Comparison of ENCODE assay signal across 8 mouse cellular contexts in the genomic region with DNA sequence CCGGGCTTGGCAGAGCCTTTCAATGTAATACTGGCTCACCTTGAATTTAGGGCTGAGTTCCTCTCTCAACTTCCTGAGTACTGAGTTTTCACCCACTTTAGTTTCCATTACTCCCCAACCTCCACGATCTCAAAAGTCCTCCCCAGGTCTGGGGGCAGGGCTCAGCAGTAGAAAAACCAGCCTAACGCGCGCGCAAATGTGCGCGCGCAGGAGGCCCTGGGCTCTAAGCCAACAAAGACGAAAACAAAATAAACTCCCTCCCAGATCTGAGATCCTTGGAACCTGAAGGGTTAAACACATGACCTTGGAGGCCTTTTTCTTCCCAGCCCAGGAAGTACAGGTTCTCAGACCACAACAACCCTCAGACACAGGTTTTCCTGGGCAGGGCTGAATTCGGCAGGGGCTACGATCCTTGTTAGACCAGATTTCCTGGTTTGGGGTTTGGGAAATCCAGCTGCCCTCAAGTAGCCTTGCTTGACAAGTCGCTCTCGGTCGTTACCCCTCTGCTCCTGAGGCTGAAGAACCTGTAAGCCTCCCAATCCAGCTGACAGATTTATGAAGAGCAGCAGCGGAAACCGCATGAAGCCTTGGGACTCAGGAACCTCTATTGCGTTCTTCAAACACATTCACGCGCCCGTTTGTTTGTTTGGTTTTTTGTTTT. TPM values are rescaled to one million over a fixed set of nuclear protein-coding genes. Genes with fewer than 3 reads are reported as not detected.
DNase-seq lines count a peak whose midpoint lies in the region; ATAC-seq lines count a peak whose summit lies in the region.

No protein-coding gene starts in this region.

- peak overlapping the region; percentile 89 for H3K27ac ChIP-seq in lung, embryonic 16.5 days (ENCODE audit: low read length)
- no peak overlapping the region for H3K27ac ChIP-seq in midbrain, embryonic 10.5 days (replicated peaks)

- peak; percentile 12; the same call in 1 of the 2 replicates for ATAC-seq in granulocyte monocyte progenitor cell, adult 5-6 weeks (replicated peaks; ENCODE audit: poor library complexity, severe bottlenecking)
- ATAC-seq in lung, embryonic 16.5 days (ENCODE audit: low read depth) = peak; percentile 85

- no peaks in the 10 kb centered on the region for H3K27me3 ChIP-seq in lung, embryonic 16.5 days (ENCODE audit: control insufficient read depth, insufficient read depth, low read depth, low read length)
- no peaks in the 10 kb centered on the region for H3K27me3 ChIP-seq in midbrain, embryonic 10.5 days (ENCODE audit: low read depth, poor library complexity, severe bottlenecking)

- DNase-seq in urinary bladder, adult 18-20 months (ENCODE audit: low spot score in 2 of 2) = peak; percentile 57 to 66
- no peak for DNase-seq in urinary bladder, postnatal 10 days (ENCODE audit: low spot score)
- peak; percentile 73 for DNase-seq in kidney, adult 18-20 months
- DNase-seq in spleen, postnatal 36 days (ENCODE audit: low spot score in 2 of 2) = peak; percentile 63 to 64
- no peak for DNase-seq in left cerebral cortex, postnatal 25 days (ENCODE audit: low spot score in 2 of 2)
- no peak for DNase-seq in midbrain, embryonic 10.5 days (ENCODE audit: low spot score)

- WGBS in lung, embryonic 16.5 days = 10% methylated on average over 21 of the region's 21 CpGs
- 59% methylated on average over 21 of the region's 21 CpGs for WGBS in midbrain, embryonic 10.5 days

- peak overlapping the region; percentile 42 for H3K4me3 ChIP-seq in lung, embryonic 16.5 days (ENCODE audit: low read length)
- no peak overlapping the region for H3K4me3 ChIP-seq in midbrain, embryonic 10.5 days

- H3K4me2 ChIP-seq in lung, embryonic 16.5 days (ENCODE audit: low read depth, low read length) = peak overlapping the region; percentile 63

- peak overlapping the region; percentile 63 for H3K9ac ChIP-seq in lung, embryonic 16.5 days (ENCODE audit: low read length)

- peaks cover 3% of the 10 kb centered on the region for H3K4me1 ChIP-seq in lung, embryonic 16.5 days (replicated peaks; ENCODE audit: control insufficient read depth, insufficient read depth, low read length)
- peaks cover 15% of the 10 kb centered on the region for H3K4me1 ChIP-seq in midbrain, embryonic 10.5 days

- no peaks in the 10 kb centered on the region for H3K36me3 ChIP-seq in lung, embryonic 16.5 days (ENCODE audit: control insufficient read depth, insufficient read depth, low read length)
- H3K36me3 ChIP-seq in midbrain, embryonic 10.5 days = no peaks in the 10 kb centered on the region

- intact Hi-C loops in left cerebral cortex, postnatal 25 days (cut with DNase I) = loop anchor here (5.0 kb wide), 1 partner anchor 34 kb away; no protein-coding TSS in a partner anchor

- no peaks in the 10 kb centered on the region for H3K9me3 ChIP-seq in lung, embryonic 16.5 days (ENCODE audit: control insufficient read depth, low read length)
- no peaks in the 10 kb centered on the region for H3K9me3 ChIP-seq in midbrain, embryonic 10.5 days (replicated peaks)

RNA-seq across cellular contexts. Expression of gene Rbx1, which starts 45.6 kb away (rescaled TPM):
- 251 and 317 TPM in 2 replicates for total RNA-seq in granulocyte monocyte progenitor cell, adult 5-6 weeks (2014; fragmentation: Nextera tagmentation)
- 170 and 241 TPM in 2 replicates for total RNA-seq in granulocyte monocyte progenitor cell, adult 5-6 weeks (2017)
- polyA plus RNA-seq in lung, embryonic 16.5 days (2015; fragmentation: Nextera tagmentation; extraction: Ambion mirVana) = 466 and 468 TPM in 2 replicates
- 100 to 1,000 TPM; 132 to 133 TPM for total RNA-seq in left cerebral cortex, postnatal 25 days (2021)
- 631 and 635 TPM in 2 replicates for polyA plus RNA-seq in midbrain, embryonic 10.5 days (2016; fragmentation: Nextera tagmentation; extraction: Ambion mirVana)

Comparison
In these comparisons a context has a peak if more than half of its experiments do, and no peak if none do; other contexts are left out.
1. DNase-seq: peak in urinary bladder, adult 18-20 months (2 of 2), kidney, adult 18-20 months (single experiment) and spleen, postnatal 36 days (2 of 2); none in urinary bladder, postnatal 10 days (single experiment), left cerebral cortex, postnatal 25 days (0 of 2) and midbrain, embryonic 10.5 days (single experiment).